Mouse (Mus musculus) intestine, postnatal 0 days (tissue): ENCODE results near the gene Med1. TPM values are rescaled to one million over a fixed set of nuclear protein-coding genes. Genes with fewer than 3 reads are reported as not detected.
"Not testable (repeated sequence)": the region's sequence is repeated elsewhere in the genome, so short reads cannot be mapped to it uniquely, and the experiment has no call there.

Source experiments
- ATAC-seq: fragments of 200-750 bp; cut with Nextera tagmentation; 2 replicates; pipeline ENCODE4 v1.8.0; 2017; ENCODE audit warnings: mild to moderate bottlenecking, moderate TSS enrichment, moderate library complexity
- H3K27ac ChIP-seq: fragments of 300-500 bp; sonication (generic); 2 replicates; pipeline ENCODE4 v1.5.1; 2014; ENCODE audit warnings: mild to moderate bottlenecking, low read depth, low read length, moderate library complexity
- H3K27me3 ChIP-seq: fragments of 300-500 bp; sonication (generic); replicated peaks from 2 replicates; pipeline ENCODE4 v1.6.1; 2014; ENCODE audit warnings: low read length, mixed read lengths; ENCODE audit not compliant: control insufficient read depth, insufficient read depth
- H3K36me3 ChIP-seq: fragments of 300-500 bp; sonication (generic); 2 replicates; pipeline ENCODE4 v1.6.1; 2014; ENCODE audit warnings: mild to moderate bottlenecking, moderate library complexity; ENCODE audit not compliant: control insufficient read depth, insufficient read depth
- H3K4me1 ChIP-seq: fragments of 300-500 bp; sonication (generic); replicated peaks from 2 replicates; pipeline ENCODE4 v1.6.1; 2014; ENCODE audit warnings: antibody characterized with exemption, low read length, mixed read lengths; ENCODE audit not compliant: control insufficient read depth, insufficient read depth
- H3K4me2 ChIP-seq: fragments of 300-500 bp; sonication (generic); replicated peaks from 2 replicates; pipeline ENCODE4 v1.6.1; 2014; ENCODE audit warnings: low read depth, mild to moderate bottlenecking, moderate library complexity
- H3K4me3 ChIP-seq: fragments of 300-500 bp; sonication (generic); 2 replicates; pipeline ENCODE4 v1.5.1; 2014; ENCODE audit warnings: low read depth, low read length
- H3K9ac ChIP-seq: fragments of 300-500 bp; sonication (generic); 2 replicates; pipeline ENCODE4 v1.6.1; 2014; ENCODE audit warnings: mild to moderate bottlenecking, low read depth, low read length
- H3K9me3 ChIP-seq: fragments of 300-500 bp; sonication (generic); 2 replicates; pipeline ENCODE4 v1.6.1; 2016; ENCODE audit warnings: mixed run types; ENCODE audit not compliant: control insufficient read depth
- CTCF ChIP-seq: sonication (generic); IDR thresholded peaks from 2 replicates; pipeline ENCODE4 v1.5.1; 2016; ENCODE audit warnings: low read depth, mild to moderate bottlenecking, control low read depth, antibody characterized with exemption, moderate library complexity
- WGBS: fragments of 180-500 bp; shearing (Covaris S2); extraction: QIAGEN DNeasy Blood & Tissue Kit; methylation state at CpG from one replicate; pipeline ENCODE4 v1.1.7; 2014; 5-methylcytosine and 5-hydroxymethylcytosine counted together
- polyA plus RNA-seq: library from polyadenylated mRNA; unstranded; fragments of >200 nt; fragmentation: Nextera tagmentation; extraction: Ambion mirVana; gene quantifications from 2 replicates; pipeline ENCODE4 v1.2.1, GENCODE M21; 2015

Gene Med1
- polyA plus RNA-seq, 1 experiment from 2014 or later = 25.3 TPM

DNA sequence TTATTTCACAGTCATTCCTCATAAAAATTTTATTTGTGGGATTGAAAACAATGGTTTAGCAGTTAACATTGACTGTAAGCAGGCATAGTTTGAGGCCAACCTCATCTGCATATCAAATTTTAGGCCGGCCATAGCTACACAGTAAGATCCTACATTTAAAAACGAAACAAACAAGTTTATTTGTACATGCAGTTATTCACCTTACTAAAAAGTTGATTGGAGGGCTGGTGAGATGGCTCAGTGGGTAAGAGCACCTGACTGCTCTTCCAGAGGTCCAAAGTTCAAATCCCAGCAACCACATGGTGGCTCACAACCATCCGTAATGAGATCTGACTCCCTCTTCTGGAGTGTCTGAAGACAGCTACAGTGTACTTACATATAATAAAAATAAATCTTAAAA, 13.2 kb upstream of the Med1 start:
- 51% methylated on average over 3 of the region's 3 CpGs for WGBS
- H3K27me3 ChIP-seq, H3K4me1 ChIP-seq, H3K9me3 ChIP-seq, ATAC-seq, H3K27ac ChIP-seq, H3K9ac ChIP-seq: not testable (repeated sequence)
- Histone ChIP-seq H3K4me3 (0 out of 2 replicates have a peak overlapping the region, but pooled peaks have one; percentile 13), H3K4me2 (peak overlapping the region; percentile 65), H3K36me3 (peaks cover 28% of the 10 kb centered on the region)
- 0 out of 2 replicates have a peak, but pooled peaks have one; percentile 13 for TF ChIP-seq CTCF

DNA sequence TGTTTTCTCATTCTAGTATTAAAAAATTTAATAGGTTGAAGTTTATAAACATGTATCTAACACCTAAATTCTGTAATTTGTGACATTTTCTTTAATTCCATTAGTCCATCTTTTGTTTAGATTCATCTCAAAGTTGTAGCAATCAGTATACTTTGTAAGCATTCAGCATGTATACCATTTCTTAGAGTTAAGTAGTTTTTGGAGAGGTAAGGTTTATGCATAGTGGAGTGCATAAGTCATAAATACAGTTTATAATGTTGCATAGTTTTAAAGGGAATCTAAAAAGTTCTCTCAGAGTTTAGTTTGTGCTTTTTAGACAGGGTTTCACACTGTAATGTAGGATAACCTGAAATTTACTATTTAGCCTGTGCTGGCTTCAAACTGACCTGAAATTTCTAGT, 12.4 kb upstream of the Med1 start:
- ATAC-seq = no peak
- Histone ChIP-seq H3K27ac (no peak overlapping the region), H3K4me1 (no peaks in the 10 kb centered on the region), H3K9ac (no peak overlapping the region), H3K4me2 (peak overlapping the region; percentile 65), H3K27me3 (no peaks in the 10 kb centered on the region), H3K9me3 (no peaks in the 10 kb centered on the region), H3K4me3 (peak overlapping the region; percentile 13; the same call in 1 of the 2 replicates), H3K36me3 (peaks cover 20% of the 10 kb centered on the region)
- TF ChIP-seq CTCF = no peak

GRCm38 (mm10) chr11:98203931-98204421, 10.9 kb upstream of the Med1 start:
- Histone ChIP-seq H3K27me3 (no peaks in the 10 kb centered on the region), H3K4me1 (no peaks in the 10 kb centered on the region), H3K9me3 (no peaks in the 10 kb centered on the region), H3K27ac (peak overlapping the region; percentile 100), H3K4me2 (peak overlapping the region; percentile 65), H3K36me3 (peaks cover 7% of the 10 kb centered on the region), H3K4me3 (peak overlapping the region; percentile 84), H3K9ac (peak overlapping the region; percentile 99)
- under 1% methylated on average over 16 of the region's 16 CpGs for WGBS
- ATAC-seq = no peak
- no peak for TF ChIP-seq CTCF

DNA sequence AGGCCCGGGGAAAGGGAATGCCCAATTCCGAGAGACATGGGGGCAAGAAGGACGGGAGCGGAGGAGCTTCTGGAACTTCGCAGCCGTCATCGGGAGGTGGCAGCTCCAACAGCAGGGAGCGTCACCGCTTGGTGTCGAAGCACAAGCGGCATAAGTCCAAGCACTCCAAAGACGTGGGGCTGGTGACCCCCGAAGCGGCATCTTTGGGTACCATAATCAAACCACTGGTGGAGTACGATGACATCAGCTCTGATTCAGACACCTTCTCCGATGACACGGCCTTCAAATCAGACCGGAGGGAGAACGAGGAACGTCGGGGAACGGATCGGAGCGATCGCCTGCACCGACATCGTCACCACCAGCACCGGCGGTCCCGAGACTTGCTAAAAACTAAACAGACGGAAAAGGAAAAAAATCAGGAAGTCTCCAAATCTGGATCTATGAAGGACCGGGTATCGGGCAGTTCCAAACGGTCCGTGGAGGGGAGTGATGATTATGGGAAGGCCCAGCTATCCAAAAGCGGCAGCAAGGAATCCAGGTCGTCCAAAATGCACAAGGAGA, 10.3 kb upstream of the Med1 start:
- Histone ChIP-seq H3K36me3 (peaks cover 2% of the 10 kb centered on the region), H3K4me2 (peak overlapping the region; percentile 65), H3K4me1 (no peaks in the 10 kb centered on the region), H3K9ac (peak overlapping the region; percentile 99), H3K4me3 (peak overlapping the region; percentile 84), H3K27me3 (no peaks in the 10 kb centered on the region), H3K27ac (peak overlapping the region; percentile 100), H3K9me3 (no peaks in the 10 kb centered on the region)
- TF ChIP-seq CTCF = no peak
- under 1% methylated on average over 37 of the region's 37 CpGs for WGBS
- peak; percentile 14 for ATAC-seq

- H3K9ac ChIP-seq = peak within 1 kb of the TSS; percentile 99
- TF ChIP-seq CTCF = peak; percentile 5; the same call in 1 of the 2 replicates
- peak; percentile 91 for ATAC-seq
- H3K4me3 ChIP-seq = peak within 1 kb of the TSS; percentile 84
- no peaks in the 10 kb centered on the region for H3K4me1 ChIP-seq
- H3K27me3 ChIP-seq = no peaks in the 10 kb centered on the region
- no peaks in the 10 kb centered on the region for H3K36me3 ChIP-seq
- H3K9me3 ChIP-seq = no peaks in the 10 kb centered on the region
- under 1% methylated on average over 54 of the region's 63 CpGs for WGBS
- H3K4me2 ChIP-seq = peak within 1 kb of the TSS; percentile 65
- peak within 1 kb of the TSS; percentile 100 for H3K27ac ChIP-seq
Measured at GRCm38 (mm10) chr11:98202641-98203350, 9.7 kb upstream of the Med1 start, which contains the start of gene Cdk12. TSS of gene Cdk12 (plus strand) at chr11:98203059.

GRCm38 (mm10) chr11:98201791-98202640, 8.9 kb upstream of the Med1 start:
- Histone ChIP-seq H3K4me1 (no peaks in the 10 kb centered on the region), H3K9ac (peak overlapping the region; percentile 65), H3K27ac (peak overlapping the region; percentile 100), H3K36me3 (no peaks in the 10 kb centered on the region), H3K27me3 (no peaks in the 10 kb centered on the region), H3K4me3 (peak overlapping the region; percentile 84), H3K9me3 (no peaks in the 10 kb centered on the region), H3K4me2 (peak overlapping the region; percentile 65)
- peak; percentile 38; the same call in 1 of the 2 replicates for ATAC-seq
- WGBS = 2% methylated on average over 27 of the region's 27 CpGs
- TF ChIP-seq CTCF = no peak
